Mouse (Mus musculus) hindbrain, embryonic 15.5 days (tissue): ENCODE data around the gene Cbarp. TPM values are rescaled to one million over a fixed set of nuclear protein-coding genes. Genes with fewer than 3 reads are reported as not detected.
A peak's percentile ranks its signal among the peaks of the same experiment; 100 is the strongest.

Experiments used
- ATAC-seq: fragments of 200-750 bp; cut with Nextera tagmentation; 2 replicates; pipeline ENCODE4 v1.8.0; 2017; ENCODE audit warnings: low read depth, moderate number of reproducible peaks, moderate TSS enrichment; ENCODE audit not compliant: low FRiP score
- H3K27ac ChIP-seq: fragments of 300-500 bp; sonication (generic); replicated peaks from 2 replicates; pipeline ENCODE4 v1.5.1; 2015; ENCODE audit warnings: mild to moderate bottlenecking, inconsistent platforms
- H3K27me3 ChIP-seq: fragments of 300-500 bp; sonication (generic); 2 replicates; pipeline ENCODE4 v1.6.1; 2015; ENCODE audit warnings: control low read depth, inconsistent platforms
- H3K36me3 ChIP-seq: fragments of 300-500 bp; sonication (generic); 2 replicates; pipeline ENCODE4 v1.6.1; 2015; ENCODE audit warnings: control low read depth, inconsistent platforms
- H3K4me1 ChIP-seq: fragments of 300-500 bp; sonication (generic); replicated peaks from 2 replicates; pipeline ENCODE4 v1.6.1; 2015; ENCODE audit warnings: control low read depth, inconsistent platforms
- H3K4me2 ChIP-seq: fragments of 300-500 bp; sonication (generic); 2 replicates; pipeline ENCODE4 v1.6.1; 2015; ENCODE audit warnings: moderate library complexity, mild to moderate bottlenecking, inconsistent platforms
- H3K4me3 ChIP-seq: fragments of 300-500 bp; sonication (generic); 2 replicates; pipeline ENCODE4 v1.5.1; 2015; ENCODE audit warnings: mild to moderate bottlenecking, inconsistent platforms
- H3K9ac ChIP-seq: fragments of 300-500 bp; sonication (generic); 2 replicates; pipeline ENCODE4 v1.6.1; 2015; ENCODE audit warnings: inconsistent platforms
- H3K9me3 ChIP-seq: fragments of 300-500 bp; sonication (generic); 2 replicates; pipeline ENCODE4 v1.6.1; 2016; ENCODE audit warnings: control low read depth, inconsistent platforms
- WGBS: fragments of 180-500 bp; shearing (Covaris S2); methylation state at CpG from one replicate; pipeline ENCODE4 v1.1.7; 2015; 5-methylcytosine and 5-hydroxymethylcytosine counted together
- polyA plus RNA-seq: library from polyadenylated mRNA; unstranded; fragments of >200 nt; fragmentation: Nextera tagmentation; extraction: Ambion mirVana; gene quantifications from 2 replicates; pipeline ENCODE4 v1.2.1, GENCODE M21; 2015

The Cbarp gene
- polyA plus RNA-seq, 1 experiment from 2014 or later: 71.3 TPM

DNA sequence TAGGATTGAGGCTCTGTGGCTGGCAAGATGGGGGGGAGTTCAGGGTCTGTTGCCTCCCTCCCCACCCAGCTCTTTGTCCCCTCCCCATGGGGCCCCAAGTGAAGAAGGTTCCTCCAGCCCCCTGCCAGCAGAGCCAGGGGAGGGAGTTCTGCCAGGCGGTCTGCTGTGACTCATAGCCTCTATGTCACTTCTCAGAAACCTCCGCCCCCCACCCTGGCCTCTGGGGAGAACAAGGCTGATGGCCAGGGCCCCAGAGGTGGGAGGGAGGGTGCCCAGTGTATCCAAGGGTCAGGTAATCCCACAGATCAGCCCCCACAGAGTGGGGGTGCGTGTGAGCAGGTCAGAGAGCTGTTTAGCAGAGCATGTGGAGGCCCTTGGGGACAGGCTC is 12.2 kb upstream of the Cbarp start:
- Histone ChIP-seq H3K36me3 (peaks cover 46% of the 10 kb centered on the region), H3K9ac (peak overlapping the region; percentile 99), H3K4me2 (peak overlapping the region; percentile 96), H3K27me3 (no peaks in the 10 kb centered on the region), H3K4me3 (peak overlapping the region; percentile 87), H3K9me3 (no peaks in the 10 kb centered on the region), H3K27ac (peak overlapping the region; percentile 100), H3K4me1 (peaks cover 60% of the 10 kb centered on the region)
- no peak for ATAC-seq
- WGBS: 34% methylated on average over 3 of the region's 3 CpGs

DNA sequence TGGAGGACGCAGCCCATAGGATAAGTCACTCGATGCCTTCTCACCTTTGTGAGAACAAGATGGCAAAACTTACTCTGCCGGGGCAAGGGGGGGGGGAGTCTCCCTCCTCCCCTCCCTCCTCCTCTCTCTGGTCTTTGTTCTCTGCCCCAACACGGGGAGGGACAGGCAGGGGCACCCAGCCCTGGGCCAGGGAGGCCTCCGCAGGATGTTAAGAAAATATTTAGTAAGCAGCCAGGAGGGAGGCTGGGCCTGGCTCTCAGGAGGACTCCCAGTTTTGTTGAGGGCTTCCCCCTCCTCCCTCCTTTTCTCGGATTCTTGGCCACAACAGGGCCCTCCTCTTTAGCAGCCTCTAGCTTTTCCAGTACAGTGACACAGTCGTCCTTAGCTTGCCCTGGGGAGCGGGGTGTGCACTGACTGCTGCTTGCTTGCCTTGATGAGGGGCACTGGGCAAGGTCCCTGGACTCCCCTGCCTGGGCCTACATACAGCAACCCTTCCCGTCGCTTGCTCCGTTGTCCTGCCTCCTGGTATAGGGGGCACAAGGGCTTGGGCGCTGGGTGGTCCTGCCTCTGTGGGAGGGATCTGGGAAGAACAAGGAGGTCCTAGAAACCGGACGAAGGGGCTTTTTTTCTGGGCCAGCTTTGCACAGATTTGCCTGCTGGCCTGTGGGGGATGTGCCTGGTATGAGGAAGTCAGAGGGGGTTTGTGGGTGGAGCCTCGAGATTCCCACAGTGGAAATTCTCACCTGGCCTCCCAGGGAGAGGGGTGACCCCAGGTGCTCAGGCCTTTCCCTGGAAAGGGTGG is 11.6 kb upstream of the Cbarp start:
- Histone ChIP-seq H3K4me1 (peaks cover 62% of the 10 kb centered on the region), H3K27ac (peak overlapping the region; percentile 100), H3K9me3 (no peaks in the 10 kb centered on the region), H3K4me2 (peak overlapping the region; percentile 96), H3K27me3 (no peaks in the 10 kb centered on the region), H3K9ac (peak overlapping the region; percentile 99), H3K36me3 (peaks cover 43% of the 10 kb centered on the region), H3K4me3 (peak overlapping the region; percentile 87)
- 4% methylated on average over 15 of the region's 15 CpGs for WGBS
- ATAC-seq: no peak

DNA sequence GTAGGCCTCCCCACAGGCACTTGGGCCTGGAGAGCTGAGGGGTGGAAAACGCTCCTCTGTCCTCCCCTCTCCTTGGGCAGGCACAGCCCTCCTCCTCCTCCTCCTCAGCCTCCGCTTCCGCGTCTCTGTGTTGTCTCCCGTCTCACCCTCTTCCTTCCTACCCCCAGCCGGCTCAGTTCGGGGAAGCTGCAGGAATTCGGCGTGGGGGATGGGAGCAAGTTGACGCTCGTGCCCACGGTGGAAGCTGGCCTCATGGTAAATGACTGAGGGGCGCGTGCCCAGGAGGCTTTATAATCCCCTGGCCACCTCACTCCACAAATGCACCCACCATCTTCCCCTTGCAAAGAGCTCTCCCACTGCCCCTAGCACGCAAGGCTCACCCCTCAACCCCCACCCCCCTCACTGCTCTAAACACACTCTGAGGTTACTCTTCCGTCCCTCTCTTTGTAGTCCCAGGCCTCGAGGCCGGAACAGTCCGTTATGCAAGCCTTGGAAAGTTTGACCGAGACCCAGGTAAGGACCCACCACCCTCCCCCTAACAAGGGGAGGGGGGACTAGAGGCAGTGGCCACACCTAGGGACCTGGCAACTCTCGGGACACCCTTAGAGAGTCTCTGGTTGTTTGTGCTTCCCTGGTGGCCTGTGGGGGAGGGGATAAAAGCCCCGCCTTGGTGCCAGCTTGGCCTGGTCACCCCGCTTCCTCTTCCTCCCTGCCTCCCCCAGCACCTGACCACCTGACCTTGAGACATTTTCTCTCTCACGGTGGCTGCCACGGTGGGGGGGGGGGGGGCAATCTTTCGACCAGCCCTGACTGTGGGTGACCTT is 10.8 kb upstream of the Cbarp start:
- H3K4me1 ChIP-seq: peaks cover 53% of the 10 kb centered on the region
- ATAC-seq: no peak
- no peaks in the 10 kb centered on the region for H3K9me3 ChIP-seq
- peak overlapping the region; percentile 96 for H3K4me2 ChIP-seq
- peaks cover 34% of the 10 kb centered on the region for H3K36me3 ChIP-seq
- H3K9ac ChIP-seq: peak overlapping the region; percentile 99
- no peaks in the 10 kb centered on the region for H3K27me3 ChIP-seq
- H3K27ac ChIP-seq: peak overlapping the region; percentile 100
- H3K4me3 ChIP-seq: peak overlapping the region; percentile 87
- under 1% methylated on average over 24 of the region's 26 CpGs for WGBS

DNA sequence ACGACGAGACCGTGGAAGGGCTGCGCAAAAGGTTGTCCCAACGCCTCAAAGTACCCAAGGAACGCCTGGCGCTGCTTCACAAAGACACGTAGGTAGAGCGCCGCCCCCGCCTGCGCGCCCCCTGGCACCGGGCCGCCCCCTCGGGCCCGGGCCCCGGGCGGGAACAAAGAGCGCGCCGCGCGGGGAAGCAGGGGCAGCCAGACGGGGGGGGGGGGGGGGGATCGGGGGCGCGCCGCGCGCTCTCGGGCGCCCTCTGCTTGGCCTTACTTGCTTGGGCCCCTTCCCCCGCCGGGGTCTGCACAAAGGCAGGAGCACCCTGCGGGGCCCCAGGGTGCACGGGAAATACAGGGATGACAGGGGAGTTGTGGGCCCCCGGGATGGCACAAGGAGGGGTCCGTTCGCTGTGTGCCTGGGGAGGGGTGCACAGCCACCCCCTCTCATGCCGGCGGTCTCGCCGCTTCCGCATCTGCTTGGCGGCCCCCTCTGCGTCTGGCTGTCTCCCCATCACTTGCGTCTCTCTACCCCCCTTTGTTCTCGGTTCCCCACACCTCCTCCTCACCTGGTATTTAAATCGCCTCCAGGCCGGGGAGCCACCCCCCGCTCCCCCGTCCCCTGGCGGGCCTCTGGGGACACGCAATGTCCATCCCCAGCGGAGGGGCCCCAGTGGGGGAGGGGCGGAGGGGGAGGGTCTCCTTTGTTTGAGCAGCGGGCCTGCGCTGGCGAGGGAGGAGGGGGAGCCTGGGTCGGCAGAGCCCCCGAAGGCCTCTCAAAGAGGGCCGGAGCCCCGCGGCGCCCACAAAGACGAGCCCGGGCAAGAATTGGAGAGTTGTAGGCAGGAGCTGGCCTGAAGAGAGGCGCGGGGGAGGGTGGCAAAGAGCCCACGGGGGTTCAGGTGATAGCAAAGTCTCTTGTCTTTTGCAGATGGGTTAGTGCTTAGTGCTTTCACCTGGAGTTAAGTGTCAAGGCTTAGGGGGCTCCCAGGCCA is 9.9 kb upstream of the Cbarp start:
- Histone ChIP-seq H3K27ac (peak overlapping the region; percentile 100), H3K4me3 (peak overlapping the region; percentile 87), H3K4me2 (peak overlapping the region; percentile 96), H3K27me3 (no peaks in the 10 kb centered on the region), H3K9me3 (no peaks in the 10 kb centered on the region), H3K9ac (peak overlapping the region; percentile 99), H3K36me3 (peaks cover 25% of the 10 kb centered on the region), H3K4me1 (peaks cover 57% of the 10 kb centered on the region)
- WGBS: under 1% methylated on average over 49 of the region's 71 CpGs
- no peak for ATAC-seq

DNA sequence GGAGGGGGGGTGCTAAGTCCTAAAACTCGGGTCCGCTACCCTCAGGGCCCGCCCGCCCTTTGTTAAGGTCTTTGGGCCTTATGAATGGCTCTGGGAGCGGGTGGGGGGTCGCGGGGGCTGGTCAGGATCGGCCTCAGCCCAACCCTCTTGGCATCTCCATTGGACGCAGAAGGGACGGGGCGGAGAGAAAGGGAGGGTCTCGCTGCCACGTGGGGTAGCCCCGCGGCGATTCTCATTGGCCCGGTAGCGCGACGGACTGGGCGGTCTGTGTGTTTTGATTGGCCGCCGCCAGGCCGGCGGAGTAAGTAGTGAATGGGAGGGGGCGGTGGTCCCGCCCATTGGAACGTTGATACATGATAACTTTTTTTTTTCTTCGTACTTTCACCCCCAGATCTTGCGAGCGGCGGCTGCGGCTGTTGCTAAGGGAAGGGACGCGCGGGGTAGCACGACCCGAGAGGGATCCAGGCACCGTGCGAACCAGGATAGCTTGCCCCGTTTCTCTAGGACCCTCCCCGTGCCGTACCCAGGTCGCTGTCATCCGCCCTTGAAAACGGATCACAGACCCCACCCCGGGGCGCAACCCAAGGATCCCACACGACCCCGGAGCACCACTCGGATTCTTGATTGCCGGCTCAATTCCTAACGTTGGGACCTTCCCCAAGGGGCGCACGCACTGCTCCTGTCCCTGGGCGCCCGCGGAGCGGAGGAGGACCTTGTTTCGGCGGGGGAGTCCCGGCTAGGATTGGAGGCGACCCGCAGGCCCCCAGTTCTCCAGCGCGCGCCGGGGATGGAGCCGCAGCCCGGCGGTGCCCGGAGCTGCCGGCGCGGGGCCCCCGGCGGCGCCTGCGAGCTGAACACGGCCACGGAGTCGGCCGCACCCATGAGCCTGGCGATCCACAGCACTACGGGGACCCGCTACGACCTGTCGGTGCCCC is 8.9 kb upstream of the Cbarp start:
- Histone ChIP-seq H3K9me3 (no peaks in the 10 kb centered on the region), H3K36me3 (peaks cover 24% of the 10 kb centered on the region), H3K4me3 (peak overlapping the region; percentile 87), H3K4me2 (peak overlapping the region; percentile 96), H3K4me1 (peaks cover 52% of the 10 kb centered on the region), H3K27ac (peak overlapping the region; percentile 100), H3K9ac (peak overlapping the region; percentile 99), H3K27me3 (no peaks in the 10 kb centered on the region)
- under 1% methylated on average over 87 of the region's 88 CpGs for WGBS
- peak; percentile 89 for ATAC-seq

DNA sequence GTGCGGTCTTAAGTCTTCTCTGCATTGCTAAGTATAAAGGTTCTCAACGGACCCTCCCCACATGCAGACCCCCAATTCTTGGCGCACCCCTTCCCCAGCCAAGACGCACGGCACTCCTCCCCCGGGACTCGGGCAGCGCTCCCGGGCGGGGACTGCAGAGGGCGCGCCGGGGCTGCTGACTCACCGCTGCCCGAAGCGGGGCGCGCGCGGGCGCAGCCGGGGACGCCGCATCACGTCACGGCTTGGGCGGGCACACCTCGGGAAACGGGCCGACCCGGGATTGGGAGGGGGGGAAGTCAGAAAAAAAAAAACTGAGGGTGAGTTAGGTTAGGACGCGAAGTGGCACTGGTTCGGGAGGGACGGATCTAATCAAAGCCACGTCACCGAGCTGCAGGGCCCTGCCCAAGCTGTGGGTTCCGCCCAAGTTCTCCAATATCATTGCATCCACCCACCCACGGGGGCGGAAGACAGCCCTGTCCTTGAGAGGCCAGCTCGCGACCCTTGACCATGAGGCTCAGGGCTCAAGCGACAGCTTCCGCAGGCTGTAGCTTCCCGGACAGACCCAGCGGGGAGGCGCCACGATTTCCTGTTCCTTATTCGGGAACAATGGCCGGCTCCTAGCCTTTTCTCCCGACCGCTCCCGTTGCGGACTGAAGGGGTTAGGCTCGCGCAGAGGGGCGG is 8.1 kb upstream of the Cbarp start:
- Histone ChIP-seq H3K4me3 (peak overlapping the region; percentile 87), H3K27ac (peak overlapping the region; percentile 100), H3K9ac (peak overlapping the region; percentile 97), H3K4me2 (peak overlapping the region; percentile 96), H3K27me3 (no peaks in the 10 kb centered on the region), H3K4me1 (peaks cover 49% of the 10 kb centered on the region), H3K36me3 (peaks cover 23% of the 10 kb centered on the region), H3K9me3 (no peaks in the 10 kb centered on the region)
- under 1% methylated on average over 55 of the region's 57 CpGs for WGBS
- peak; percentile 25 for ATAC-seq

DNA sequence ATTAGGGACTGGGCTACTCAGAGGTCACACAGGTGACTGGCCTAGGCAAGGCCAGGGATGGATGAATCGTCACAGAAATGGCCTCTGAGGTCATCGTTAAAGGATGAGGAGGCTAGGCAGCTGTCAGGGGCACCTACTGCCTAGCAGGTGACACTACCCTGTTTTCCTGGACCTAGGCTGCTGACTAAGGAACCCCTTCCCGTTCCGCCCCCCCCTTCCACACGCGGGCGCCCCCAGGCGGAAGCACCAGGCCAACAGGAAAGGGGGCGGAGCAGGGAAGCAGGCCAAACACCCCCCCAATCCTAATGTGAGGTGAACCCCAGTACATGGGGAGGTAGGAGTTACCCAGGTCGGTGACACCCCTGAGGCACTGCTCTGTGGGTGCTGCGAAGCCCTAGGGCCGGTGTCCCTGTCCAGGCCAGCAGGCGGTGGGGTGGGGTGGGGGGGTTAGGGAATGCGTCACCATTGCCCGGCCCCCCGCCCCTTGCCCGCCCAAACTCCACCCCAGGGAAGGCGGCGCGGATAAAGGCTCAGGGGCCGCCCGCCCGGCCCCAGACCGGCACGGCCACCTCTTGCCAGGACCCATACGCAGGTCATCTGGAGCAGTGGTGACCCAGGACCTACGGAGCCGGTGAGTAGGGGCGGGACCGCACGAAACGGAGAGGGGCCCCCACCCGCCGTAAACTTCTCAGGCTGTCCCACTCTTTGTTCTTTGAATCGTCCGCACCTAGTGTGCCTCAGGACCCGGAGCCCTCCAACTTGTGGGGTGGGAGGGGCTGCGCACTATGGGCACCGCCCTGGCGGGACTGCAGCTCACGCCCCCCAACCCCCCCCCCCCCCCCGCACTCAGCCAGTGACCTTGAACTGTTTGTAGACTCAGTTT is 7.3 kb upstream of the Cbarp start, which contains the start of gene Midn:
Gene Midn, plus strand, starts transcription at position 554 of the 883 bp plus-strand sequence.
- Histone ChIP-seq H3K9me3 (no peaks in the 10 kb centered on the region), H3K27ac (peak within 1 kb of the TSS; percentile 100), H3K4me2 (peak within 1 kb of the TSS; percentile 96), H3K36me3 (peaks cover 16% of the 10 kb centered on the region), H3K4me1 (peaks cover 48% of the 10 kb centered on the region), H3K4me3 (peak within 1 kb of the TSS; percentile 87), H3K9ac (peak within 1 kb of the TSS; percentile 97), H3K27me3 (no peaks in the 10 kb centered on the region)
- WGBS: 1% methylated on average over 39 of the region's 42 CpGs
- ATAC-seq: peak; percentile 36

DNA sequence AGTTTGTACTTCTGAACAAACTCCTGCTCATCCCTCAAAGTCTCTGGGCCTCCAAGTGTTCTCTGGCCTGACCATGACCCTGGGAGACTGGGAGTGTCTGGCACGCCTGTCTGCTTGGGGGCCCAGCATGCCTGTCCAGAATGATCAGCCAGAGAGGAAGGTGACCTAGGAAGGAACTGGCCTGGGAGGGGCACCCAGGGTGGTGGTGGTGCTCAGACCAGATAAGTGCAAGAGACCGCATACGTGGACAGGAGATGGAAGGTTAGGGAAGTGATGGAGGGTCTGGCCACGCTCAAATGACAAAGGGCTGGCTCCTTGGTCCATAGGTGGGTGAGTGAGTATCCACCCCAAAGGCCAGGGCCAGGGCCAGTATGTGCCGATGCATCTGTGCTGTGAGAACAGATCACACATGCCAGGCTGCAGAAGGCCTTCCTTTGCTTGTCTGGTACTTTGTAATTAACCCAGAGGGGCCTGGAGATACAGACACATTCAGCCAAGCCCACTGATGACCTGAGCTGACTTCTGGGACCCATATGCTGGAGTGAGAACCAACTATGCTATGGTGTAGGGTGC is 6.6 kb upstream of the Cbarp start:
- peak overlapping the region; percentile 100 for H3K27ac ChIP-seq
- 80% methylated on average over 5 of the region's 5 CpGs for WGBS
- H3K27me3 ChIP-seq: no peaks in the 10 kb centered on the region
- H3K36me3 ChIP-seq: peaks cover 16% of the 10 kb centered on the region
- peak overlapping the region; percentile 96 for H3K4me2 ChIP-seq
- ATAC-seq: no peak
- peak overlapping the region; percentile 97 for H3K9ac ChIP-seq
- H3K4me1 ChIP-seq: peaks cover 45% of the 10 kb centered on the region
- H3K9me3 ChIP-seq: no peaks in the 10 kb centered on the region
- H3K4me3 ChIP-seq: peak overlapping the region; percentile 87

DNA sequence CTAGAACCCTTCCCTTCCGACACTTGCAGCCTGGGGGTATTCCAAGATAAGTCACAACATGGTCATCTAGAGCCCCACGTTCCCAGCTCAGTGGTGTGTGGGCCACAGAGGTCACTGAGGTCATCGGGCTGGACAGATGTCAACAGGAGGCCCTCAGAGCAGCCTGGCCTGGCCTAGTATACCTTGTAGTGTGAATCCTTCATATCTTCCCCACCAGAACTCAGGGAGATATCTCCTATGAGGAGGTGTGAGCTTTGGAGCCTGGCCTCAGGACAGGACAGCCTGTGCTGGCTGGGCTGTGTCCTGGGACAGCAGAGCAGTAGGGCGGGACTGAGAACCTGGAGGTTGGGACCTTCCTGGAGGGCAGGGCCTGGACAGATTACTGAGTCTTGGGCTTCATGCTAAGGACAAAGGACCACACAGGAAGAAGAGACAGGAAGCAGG is 6.0 kb upstream of the Cbarp start:
- Histone ChIP-seq H3K36me3 (peaks cover 16% of the 10 kb centered on the region), H3K9ac (no peak overlapping the region), H3K4me3 (no peak overlapping the region), H3K4me1 (peaks cover 42% of the 10 kb centered on the region), H3K4me2 (no peak overlapping the region), H3K27me3 (no peaks in the 10 kb centered on the region), H3K9me3 (no peaks in the 10 kb centered on the region), H3K27ac (no peak overlapping the region)
- WGBS: 79% methylated on average over 4 of the region's 4 CpGs
- ATAC-seq: no peak
